Mouse (Mus musculus) liver, postnatal 0 days (tissue): Measurements from ENCODE around the gene Col8a1.

Experiments used
- CTCF ChIP-seq: sonication (generic); IDR thresholded peaks from 2 replicates; pipeline ENCODE4 v1.5.1; 2016; ENCODE audit warnings: antibody characterized with exemption, low read depth
- EP300 ChIP-seq: IDR thresholded peaks from 2 replicates; pipeline ENCODE4 v1.6.1; 2016; ENCODE audit warnings: antibody characterized with exemption, low read depth, mild to moderate bottlenecking

DNA sequence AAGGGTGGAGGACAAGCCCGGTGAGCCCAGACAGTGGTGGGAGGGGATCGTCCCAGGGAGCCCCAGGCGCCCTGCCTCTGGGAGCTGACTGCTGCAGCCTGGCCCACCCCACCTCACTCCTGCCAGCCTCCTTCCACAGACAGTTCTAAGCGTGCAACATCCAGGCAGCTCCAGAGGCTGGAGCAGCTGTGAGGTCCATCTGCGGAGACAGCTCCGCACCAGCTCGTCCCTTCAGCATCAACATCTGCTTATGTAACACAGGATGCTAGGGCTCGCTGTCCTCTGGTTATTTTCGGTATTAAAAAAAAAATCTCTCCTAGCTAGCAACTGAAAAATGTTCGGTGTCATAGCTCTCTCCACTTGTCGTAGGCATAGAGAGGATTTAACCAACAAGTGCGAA lies 704 bp upstream of the Col8a1 start:
- no peak for TF ChIP-seq EP300
- TF ChIP-seq CTCF, result no peak
